Mouse (Mus musculus): Measurements from ENCODE around the gene Jak2.

- TF ChIP-seq CTCF (IDR thresholded peaks at IDR 0.05; ENCODE audit: control insufficient read depth, insufficient read depth, insufficient replicate concordance, low read depth, low read length) (no peak), POLR2A (IDR thresholded peaks at IDR 0.05; ENCODE audit: control insufficient read depth, low read depth, low read length) (no peak)
Observed at GRCm38 (mm10) chr19:29344868-29345267, 93.2 kb downstream of the Jak2 start.

Data from testis, adult 2 months (tissue).